Mouse (Mus musculus): ENCODE measurements around the gene Foxe1. TPM values are rescaled to one million over a fixed set of nuclear protein-coding genes. Genes with fewer than 3 reads are reported as not detected.

Gene Foxe1
- polyA plus RNA-seq, 1 experiment from 2014 or later = 0.08 TPM

GRCm38 (mm10) chr4:46371030-46371429, 27.6 kb downstream of the Foxe1 start:
- peak; percentile 72 for DNase-seq (ENCODE audit: low spot score)
- peak overlapping the region; percentile 29; the same call in 1 of the 2 replicates for H3K9ac ChIP-seq (ENCODE audit: low read length)
- H3K9me3 ChIP-seq (ENCODE audit: control insufficient read depth, low read length) = no peaks in the 10 kb centered on the region
- no peak overlapping the region for H3K27ac ChIP-seq (ENCODE audit: low read depth, low read length)
- 3% methylated on average over 18 of the region's 19 CpGs for WGBS
- peaks cover 4% of the 10 kb centered on the region for H3K4me1 ChIP-seq (replicated peaks; ENCODE audit: control insufficient read depth, insufficient read depth, low read length)
- H3K4me2 ChIP-seq (ENCODE audit: low read depth, low read length, severe bottlenecking) = peak overlapping the region; percentile 32; the same call in 1 of the 2 replicates
- peak; percentile 55; the same call in 1 of the 2 replicates for ATAC-seq (replicated peaks; ENCODE audit: low FRiP score)
- no peaks in the 10 kb centered on the region; the same call in 1 of the 2 replicates for H3K27me3 ChIP-seq (ENCODE audit: control insufficient read depth, insufficient read depth, low read length)
- H3K36me3 ChIP-seq (ENCODE audit: control insufficient read depth, insufficient read depth, low read length) = no peaks in the 10 kb centered on the region
- no peak overlapping the region for H3K4me3 ChIP-seq (ENCODE audit: low read depth, low read length)

GRCm38 (mm10) chr4:46374455-46374854, 31.0 kb downstream of the Foxe1 start:
- Histone ChIP-seq H3K9me3 (ENCODE audit: control insufficient read depth, low read length) (no peaks in the 10 kb centered on the region), H3K27me3 (ENCODE audit: control insufficient read depth, insufficient read depth, low read length) (no peaks in the 10 kb centered on the region; the same call in 1 of the 2 replicates), H3K36me3 (ENCODE audit: control insufficient read depth, insufficient read depth, low read length) (no peaks in the 10 kb centered on the region; the same call in 1 of the 2 replicates), H3K4me1 (replicated peaks; ENCODE audit: control insufficient read depth, insufficient read depth, low read length) (0 out of 2 replicates have a peak, but pooled peaks cover 2% of the 10 kb centered on the region), H3K4me3 (ENCODE audit: low read depth, low read length) (peak overlapping the region; percentile 25), H3K4me2 (ENCODE audit: low read depth, low read length, severe bottlenecking) (peak overlapping the region; percentile 52), H3K9ac (ENCODE audit: low read length) (no peak overlapping the region), H3K27ac (ENCODE audit: low read depth, low read length) (no peak overlapping the region)
- ATAC-seq (replicated peaks; ENCODE audit: low FRiP score) (no peak), DNase-seq (ENCODE audit: low spot score) (no peak)
- 55% methylated on average over 6 of the region's 6 CpGs for WGBS

GRCm38 (mm10) chr4:46374869-46375368, 31.5 kb downstream of the Foxe1 start:
- Histone ChIP-seq H3K4me3 (ENCODE audit: low read depth, low read length) (peak overlapping the region; percentile 25), H3K36me3 (ENCODE audit: control insufficient read depth, insufficient read depth, low read length) (no peaks in the 10 kb centered on the region; the same call in 1 of the 2 replicates), H3K9me3 (ENCODE audit: control insufficient read depth, low read length) (no peaks in the 10 kb centered on the region), H3K9ac (ENCODE audit: low read length) (0 out of 2 replicates have a peak overlapping the region, but pooled peaks have one; percentile 16), H3K27ac (ENCODE audit: low read depth, low read length) (no peak overlapping the region), H3K27me3 (ENCODE audit: control insufficient read depth, insufficient read depth, low read length) (no peaks in the 10 kb centered on the region; the same call in 1 of the 2 replicates), H3K4me1 (replicated peaks; ENCODE audit: control insufficient read depth, insufficient read depth, low read length) (0 out of 2 replicates have a peak, but pooled peaks cover 2% of the 10 kb centered on the region), H3K4me2 (ENCODE audit: low read depth, low read length, severe bottlenecking) (peak overlapping the region; percentile 52)
- WGBS = 17% methylated on average over 22 of the region's 22 CpGs
- peak; percentile 51 for ATAC-seq (replicated peaks; ENCODE audit: low FRiP score)
- DNase-seq (ENCODE audit: low spot score) = peak; percentile 86

GRCm38 (mm10) chr4:46388556-46388955, 45.1 kb downstream of the Foxe1 start:
- no peak for ATAC-seq (replicated peaks; ENCODE audit: low FRiP score)
- Histone ChIP-seq H3K4me1 (replicated peaks; ENCODE audit: control insufficient read depth, insufficient read depth, low read length) (no peaks in the 10 kb centered on the region; the same call in 1 of the 2 replicates), H3K9ac (ENCODE audit: low read length) (peak overlapping the region; percentile 90; the same call in 1 of the 2 replicates), H3K27me3 (ENCODE audit: control insufficient read depth, insufficient read depth, low read length) (no peaks in the 10 kb centered on the region), H3K9me3 (ENCODE audit: control insufficient read depth, low read length) (no peaks in the 10 kb centered on the region), H3K27ac (ENCODE audit: low read depth, low read length) (no peak overlapping the region), H3K36me3 (ENCODE audit: control insufficient read depth, insufficient read depth, low read length) (no peaks in the 10 kb centered on the region; the same call in 1 of the 2 replicates), H3K4me2 (ENCODE audit: low read depth, low read length, severe bottlenecking) (peak overlapping the region; percentile 71; the same call in 1 of the 2 replicates), H3K4me3 (ENCODE audit: low read depth, low read length) (peak overlapping the region; percentile 64)
- no peak for DNase-seq (ENCODE audit: low spot score)
- 38% methylated on average over 5 of the region's 5 CpGs for WGBS

DNA sequence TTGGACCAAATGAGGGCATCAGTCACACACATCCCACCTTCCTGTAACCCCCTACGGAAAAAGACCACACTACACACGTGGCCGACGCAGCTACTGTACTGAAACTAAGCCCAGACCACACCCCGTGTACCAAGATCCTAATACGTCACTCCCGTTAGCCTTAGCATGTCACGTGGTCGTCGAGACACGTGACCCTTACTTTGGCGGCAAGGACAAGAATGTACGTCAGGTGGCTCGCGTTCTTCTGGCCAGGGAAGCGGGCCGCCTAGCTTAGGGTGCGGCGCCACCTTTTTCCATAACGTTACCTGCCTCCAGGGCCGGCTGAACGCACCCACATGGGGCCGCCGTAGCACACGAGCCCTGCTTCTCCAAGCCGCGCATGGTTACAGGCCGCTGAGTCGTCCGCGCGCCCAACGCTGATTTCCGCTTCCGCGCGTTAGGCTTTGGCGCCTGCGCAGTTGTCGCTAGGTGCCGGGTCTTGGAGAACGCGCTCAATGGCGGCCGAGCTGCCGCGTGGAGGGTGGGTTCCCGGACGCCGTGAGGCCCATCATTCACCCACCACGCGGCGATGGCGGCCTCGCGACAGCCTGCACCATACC, 45.7 kb downstream of the Foxe1 start, which contains the start of gene Trmo:
Trmo (minus strand) TSS at position 425 of the 599 bp plus-strand sequence.
- peak within 1 kb of the TSS; percentile 71 for H3K4me2 ChIP-seq (ENCODE audit: low read depth, low read length, severe bottlenecking)
- peak; percentile 97 for ATAC-seq (replicated peaks; ENCODE audit: low FRiP score)
- peak within 1 kb of the TSS; percentile 89 for H3K27ac ChIP-seq (ENCODE audit: low read depth, low read length)
- H3K4me1 ChIP-seq (replicated peaks; ENCODE audit: control insufficient read depth, insufficient read depth, low read length) = no peaks in the 10 kb centered on the region; the same call in 1 of the 2 replicates
- H3K27me3 ChIP-seq (ENCODE audit: control insufficient read depth, insufficient read depth, low read length) = no peaks in the 10 kb centered on the region
- H3K4me3 ChIP-seq (ENCODE audit: low read depth, low read length) = peak within 1 kb of the TSS; percentile 64
- peak within 1 kb of the TSS; percentile 90 for H3K9ac ChIP-seq (ENCODE audit: low read length)
- peak; percentile 97 for DNase-seq (ENCODE audit: low spot score)
- under 1% methylated on average over 56 of the region's 56 CpGs for WGBS
- H3K36me3 ChIP-seq (ENCODE audit: control insufficient read depth, insufficient read depth, low read length) = no peaks in the 10 kb centered on the region; the same call in 1 of the 2 replicates
- H3K9me3 ChIP-seq (ENCODE audit: control insufficient read depth, low read length) = no peaks in the 10 kb centered on the region

- Histone ChIP-seq H3K4me3 (ENCODE audit: low read depth, low read length) (peak overlapping the region; percentile 64), H3K4me2 (ENCODE audit: low read depth, low read length, severe bottlenecking) (peak overlapping the region; percentile 71), H3K27me3 (ENCODE audit: control insufficient read depth, insufficient read depth, low read length) (no peaks in the 10 kb centered on the region), H3K9ac (ENCODE audit: low read length) (peak overlapping the region; percentile 90), H3K9me3 (ENCODE audit: control insufficient read depth, low read length) (no peaks in the 10 kb centered on the region), H3K27ac (ENCODE audit: low read depth, low read length) (peak overlapping the region; percentile 89), H3K36me3 (ENCODE audit: control insufficient read depth, insufficient read depth, low read length) (no peaks in the 10 kb centered on the region; the same call in 1 of the 2 replicates), H3K4me1 (replicated peaks; ENCODE audit: control insufficient read depth, insufficient read depth, low read length) (no peaks in the 10 kb centered on the region; the same call in 1 of the 2 replicates)
- peak; percentile 63 for DNase-seq (ENCODE audit: low spot score)
- WGBS = 2% methylated on average over 24 of the region's 24 CpGs
- no peak for ATAC-seq (replicated peaks; ENCODE audit: low FRiP score)
Observed at GRCm38 (mm10) chr4:46389612-46390341, 46.4 kb downstream of the Foxe1 start.

DNA sequence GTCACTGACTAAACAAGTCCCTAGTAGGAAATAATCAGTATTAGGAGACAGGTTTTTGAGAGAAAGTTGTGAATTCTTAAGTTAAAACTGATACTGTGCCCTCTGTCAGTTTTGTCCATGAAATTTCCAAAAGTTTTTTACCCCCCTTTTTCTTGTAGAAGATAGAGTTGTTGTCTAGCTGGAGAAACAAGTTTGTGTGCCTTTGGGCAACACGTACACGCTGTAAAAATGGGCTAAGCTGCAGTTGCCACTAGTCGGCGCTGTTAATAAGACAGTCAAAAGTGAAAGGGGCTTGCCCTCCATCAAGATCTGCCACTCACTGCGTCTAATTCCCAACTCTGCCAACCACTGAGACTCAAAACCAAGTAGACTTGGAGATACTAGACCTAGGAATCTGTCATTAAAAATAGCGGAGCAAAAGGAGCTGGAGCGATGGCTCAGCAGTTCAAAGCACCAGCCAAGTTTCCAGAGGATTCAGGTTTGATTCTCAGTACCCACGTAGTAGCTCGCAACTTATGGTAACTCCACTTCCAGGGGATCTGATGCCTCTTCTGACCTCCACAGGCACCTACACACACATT, 47.1 kb downstream of the Foxe1 start:
- DNase-seq (ENCODE audit: low spot score) (peak; percentile 88), ATAC-seq (replicated peaks; ENCODE audit: low FRiP score) (no peak)
- Histone ChIP-seq H3K9ac (ENCODE audit: low read length) (peak overlapping the region; percentile 90; the same call in 1 of the 2 replicates), H3K9me3 (ENCODE audit: control insufficient read depth, low read length) (no peaks in the 10 kb centered on the region), H3K36me3 (ENCODE audit: control insufficient read depth, insufficient read depth, low read length) (no peaks in the 10 kb centered on the region; the same call in 1 of the 2 replicates), H3K27ac (ENCODE audit: low read depth, low read length) (0 out of 2 replicates have a peak overlapping the region, but pooled peaks have one; percentile 89), H3K27me3 (ENCODE audit: control insufficient read depth, insufficient read depth, low read length) (no peaks in the 10 kb centered on the region), H3K4me2 (ENCODE audit: low read depth, low read length, severe bottlenecking) (peak overlapping the region; percentile 71), H3K4me1 (replicated peaks; ENCODE audit: control insufficient read depth, insufficient read depth, low read length) (no peaks in the 10 kb centered on the region; the same call in 1 of the 2 replicates), H3K4me3 (ENCODE audit: low read depth, low read length) (peak overlapping the region; percentile 64; the same call in 1 of the 2 replicates)
- WGBS = 20% methylated on average over 9 of the region's 9 CpGs

- H3K27ac ChIP-seq (ENCODE audit: low read depth, low read length) = no peak overlapping the region
- no peaks in the 10 kb centered on the region for H3K27me3 ChIP-seq (ENCODE audit: control insufficient read depth, insufficient read depth, low read length)
- no peaks in the 10 kb centered on the region; the same call in 1 of the 2 replicates for H3K4me1 ChIP-seq (replicated peaks; ENCODE audit: control insufficient read depth, insufficient read depth, low read length)
- H3K4me2 ChIP-seq (ENCODE audit: low read depth, low read length, severe bottlenecking) = no peak overlapping the region
- H3K9ac ChIP-seq (ENCODE audit: low read length) = no peak overlapping the region
- ATAC-seq (replicated peaks; ENCODE audit: low FRiP score) = no peak
- 69% methylated on average over 2 of the region's 2 CpGs for WGBS
- H3K9me3 ChIP-seq (ENCODE audit: control insufficient read depth, low read length) = no peaks in the 10 kb centered on the region
- DNase-seq (ENCODE audit: low spot score) = no peak
- H3K36me3 ChIP-seq (ENCODE audit: control insufficient read depth, insufficient read depth, low read length) = no peaks in the 10 kb centered on the region
- no peak overlapping the region for H3K4me3 ChIP-seq (ENCODE audit: low read depth, low read length)
Observed at GRCm38 (mm10) chr4:46394388-46394787, 51.0 kb downstream of the Foxe1 start.

All from forebrain, embryonic 11.5 days (tissue).